Mouse (Mus musculus) ES-Bruce4 (cell line): Measurements from ENCODE around the gene Paxbp1. TPM values are rescaled to one million over a fixed set of nuclear protein-coding genes. Genes with fewer than 3 reads are reported as not detected.
A peak's percentile ranks its signal among the peaks of the same experiment; 100 is the strongest.

Experiments
- H3K27ac ChIP-seq: 2 replicates; pipeline ENCODE4 v1.5.1; 2012; ENCODE audit warnings: low read length, inconsistent platforms; ENCODE audit not compliant: insufficient read depth
- H3K27me3 ChIP-seq: 2 replicates; pipeline ENCODE4 v1.6.1; 2012; ENCODE audit warnings: mild to moderate bottlenecking, low read length, inconsistent platforms; ENCODE audit not compliant: control insufficient read depth, poor library complexity, insufficient read depth, severe bottlenecking
- H3K36me3 ChIP-seq: 2 replicates; pipeline ENCODE4 v1.6.1; 2012; ENCODE audit warnings: inconsistent platforms, mild to moderate bottlenecking, low read length, moderate library complexity; ENCODE audit not compliant: control insufficient read depth, poor library complexity, insufficient read depth, severe bottlenecking
- H3K4me1 ChIP-seq: one replicate; pipeline ENCODE4 v1.8.1; 2011; ENCODE audit warnings: low read length; ENCODE audit not compliant: control insufficient read depth, insufficient read depth
- H3K4me3 ChIP-seq: 2 replicates; pipeline ENCODE4 v1.5.1; 2011; ENCODE audit warnings: low read depth, mild to moderate bottlenecking, low read length
- H3K9ac ChIP-seq: 2 replicates; pipeline ENCODE4 v1.6.1; 2012; ENCODE audit warnings: low read depth, mild to moderate bottlenecking, inconsistent platforms; ENCODE audit not compliant: poor library complexity, severe bottlenecking
- H3K9me3 ChIP-seq: replicated peaks from 2 replicates; pipeline ENCODE4 v1.6.1; 2012; ENCODE audit warnings: mild to moderate bottlenecking, low read length, inconsistent platforms; ENCODE audit not compliant: control insufficient read depth, poor library complexity, insufficient read depth, severe bottlenecking
- CTCF ChIP-seq: IDR thresholded peaks from one replicate; pipeline ENCODE4 v1.8.1; 2011; ENCODE audit warnings: low read depth, low read length
- EP300 ChIP-seq: IDR thresholded peaks from 2 replicates; pipeline ENCODE4 v1.6.1; 2011; ENCODE audit warnings: low read depth, low read length; ENCODE audit not compliant: insufficient read depth
- POLR2A ChIP-seq: IDR thresholded peaks from one replicate; pipeline ENCODE4 v1.8.1; 2011; ENCODE audit warnings: low read length; ENCODE audit not compliant: insufficient read depth
- polyA plus RNA-seq: library from polyadenylated mRNA; stranded (reverse); fragments of >200 nt; gene quantifications from 2 replicates; pipeline ENCODE4 v1.2.4, GENCODE M21; 2011; ENCODE audit warnings: low read depth; ENCODE audit not compliant: missing spikeins, insufficient read depth, insufficient read length

The Paxbp1 gene
- polyA plus RNA-seq, 1 experiment, result 108 TPM

DNA sequence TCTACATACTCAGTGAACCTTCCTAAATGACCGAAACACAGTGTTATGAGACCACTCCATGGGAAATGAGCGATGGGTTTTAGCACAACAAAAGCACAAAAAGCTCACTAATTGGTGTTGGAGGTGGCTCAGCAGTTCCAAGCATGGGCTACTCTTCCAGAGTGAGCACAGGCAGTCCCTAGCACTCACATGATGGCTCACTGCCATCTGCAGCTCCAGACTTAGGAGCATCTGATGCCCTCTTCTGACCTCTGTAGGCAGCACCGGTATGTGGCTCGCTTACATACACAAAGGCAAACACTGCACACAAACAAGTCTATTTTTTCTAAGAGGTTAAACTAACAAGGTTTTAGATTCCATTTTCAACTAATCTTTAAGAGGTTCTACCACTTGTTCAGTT lies 78.1 kb downstream of the Paxbp1 start:
- peaks cover 4% of the 10 kb centered on the region; the same call in 1 of the 2 replicates for H3K36me3 ChIP-seq
- H3K4me1 ChIP-seq, result no peaks in the 10 kb centered on the region
- no peak overlapping the region for H3K27ac ChIP-seq
- no peak overlapping the region for H3K4me3 ChIP-seq
- H3K27me3 ChIP-seq, result no peaks in the 10 kb centered on the region
- no peak overlapping the region for H3K9ac ChIP-seq
- TF ChIP-seq CTCF (peak; percentile 1), EP300 (no peak), POLR2A (no peak)
- no peaks in the 10 kb centered on the region for H3K9me3 ChIP-seq

DNA sequence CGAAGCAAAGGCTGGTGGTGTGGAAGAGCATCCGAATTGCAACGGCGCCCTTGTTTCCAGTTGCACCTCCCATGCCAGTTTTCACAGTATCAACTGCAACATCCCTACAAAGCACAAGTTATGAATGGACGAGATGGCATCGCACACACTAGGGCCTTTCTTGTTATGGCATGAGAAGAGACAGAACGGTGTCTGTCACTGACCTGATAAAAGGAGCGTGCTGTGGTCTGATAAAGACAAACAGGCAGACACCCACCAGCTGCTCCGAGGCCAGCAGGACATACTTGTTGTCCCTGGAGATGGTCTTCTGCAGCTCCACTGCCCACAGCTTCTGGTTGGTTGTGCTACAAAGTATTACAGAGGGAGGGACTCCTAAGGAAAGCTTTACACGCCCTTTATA lies 80.0 kb downstream of the Paxbp1 start:
- H3K27me3 ChIP-seq, result no peaks in the 10 kb centered on the region
- H3K27ac ChIP-seq, result no peak overlapping the region
- TF ChIP-seq POLR2A, result no peak
- no peak for TF ChIP-seq CTCF
- TF ChIP-seq EP300, result no peak
- H3K4me3 ChIP-seq, result no peak overlapping the region
- no peaks in the 10 kb centered on the region for H3K4me1 ChIP-seq
- H3K36me3 ChIP-seq, result peaks cover 4% of the 10 kb centered on the region; the same call in 1 of the 2 replicates
- H3K9me3 ChIP-seq, result no peaks in the 10 kb centered on the region
- H3K9ac ChIP-seq, result no peak overlapping the region

Other genes with a start within 250 kb of the Paxbp1 start
- 24.4 and 27.0 TPM in 2 replicates for gene Urb1, start 234.1 kb downstream of the Paxbp1 start, polyA plus RNA-seq
- 3.2 and 4.9 TPM in 2 replicates for gene Eva1c, start 217.8 kb downstream of the Paxbp1 start, polyA plus RNA-seq
- 56.9 and 58.9 TPM in 2 replicates for gene Cfap298, start 109.4 kb downstream of the Paxbp1 start, polyA plus RNA-seq
- 27.5 and 33.2 TPM in 2 replicates for gene Synj1, start 33.2 kb downstream of the Paxbp1 start, polyA plus RNA-seq
- gene 4932438H23Rik, start 50.6 kb upstream of the Paxbp1 start, polyA plus RNA-seq, result 0.33 TPM in 1 of 2 replicates, not detected in the other
- gene Olig2, start 180.9 kb upstream of the Paxbp1 start, polyA plus RNA-seq, result 25.8 and 26.2 TPM in 2 replicates
- 43.8 and 44.3 TPM in 2 replicates for gene Olig1, start 225.2 kb upstream of the Paxbp1 start, polyA plus RNA-seq